Mouse (Mus musculus): ENCODE results near the gene Kcnq1.

DNA sequence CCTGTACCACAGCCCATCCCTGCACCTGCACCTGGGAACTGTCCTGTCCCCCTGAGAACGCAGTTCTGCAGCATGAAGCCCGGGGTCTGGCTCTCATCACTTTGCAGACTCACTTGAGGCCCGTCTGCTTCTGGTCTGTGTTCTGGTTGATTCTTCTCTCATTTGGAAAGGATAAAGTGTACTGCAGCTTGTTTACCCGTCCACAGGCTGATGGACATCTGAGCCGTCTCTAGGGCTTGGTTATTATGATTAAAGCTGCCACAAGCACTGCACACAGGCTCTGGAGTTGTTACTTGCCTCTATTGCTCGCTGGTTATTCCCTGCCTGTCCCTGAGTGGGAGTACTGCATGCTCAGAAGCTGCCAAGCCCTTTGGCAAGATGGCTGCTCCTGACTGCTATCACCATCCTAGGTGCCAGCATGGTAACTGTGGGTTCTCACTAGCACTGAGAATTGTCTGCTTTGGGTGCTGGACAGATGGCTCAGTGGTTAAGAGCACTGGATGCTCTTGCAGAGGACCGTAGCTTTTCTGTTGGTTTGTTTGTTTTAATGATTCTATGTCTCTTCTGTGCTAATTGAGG, 59.6 kb downstream of the Kcnq1 start:
- no peak for TF ChIP-seq POLR2A (IDR thresholded peaks at IDR 0.05; ENCODE audit: extremely low read depth, insufficient read depth, low read length)
- no peak for TF ChIP-seq CTCF (IDR thresholded peaks at IDR 0.05; ENCODE audit: extremely low read depth, insufficient read depth, low read length)
